Mouse (Mus musculus) embryonic facial prominence, embryonic 10.5 days (tissue): ENCODE results near the gene Cyp2d26. TPM values are rescaled to one million over a fixed set of nuclear protein-coding genes. Genes with fewer than 3 reads are reported as not detected.

ENCODE experiments used
- DNase-seq: peaks from one replicate; pipeline ENCODE4 v3.0.0-alpha.2; 2017; ENCODE audit warnings: low spot score
- H3K27ac ChIP-seq: fragments of 300-500 bp; sonication (generic); replicated peaks from 2 replicates; pipeline ENCODE4 v1.5.1; 2016; ENCODE audit warnings: mild to moderate bottlenecking
- H3K27me3 ChIP-seq: fragments of 300-500 bp; sonication (generic); replicated peaks from 2 replicates; pipeline ENCODE4 v1.6.1; 2016; ENCODE audit warnings: low read depth, mild to moderate bottlenecking; ENCODE audit not compliant: poor library complexity, severe bottlenecking
- H3K36me3 ChIP-seq: fragments of 300-500 bp; sonication (generic); replicated peaks from 2 replicates; pipeline ENCODE4 v1.6.1; 2016; ENCODE audit warnings: mild to moderate bottlenecking, moderate library complexity
- H3K4me1 ChIP-seq: fragments of 300-500 bp; sonication (generic); 2 replicates; pipeline ENCODE4 v1.6.1; 2016
- H3K4me3 ChIP-seq: fragments of 300-500 bp; sonication (generic); 2 replicates; pipeline ENCODE4 v1.5.1; 2016; ENCODE audit warnings: mild to moderate bottlenecking, moderate library complexity
- H3K9me3 ChIP-seq: fragments of 300-500 bp; sonication (generic); 2 replicates; pipeline ENCODE4 v1.6.1; 2016; ENCODE audit warnings: mild to moderate bottlenecking
- WGBS: fragments of 180-500 bp; shearing (Covaris S2); methylation state at CpG from one replicate; pipeline ENCODE4 v1.1.7; 2016; 5-methylcytosine and 5-hydroxymethylcytosine counted together
- polyA plus RNA-seq: library from polyadenylated mRNA; unstranded; fragments of >200 nt; fragmentation: Nextera tagmentation; extraction: Ambion mirVana; gene quantifications from 2 replicates; pipeline ENCODE4 v1.2.1, GENCODE M21; 2016

Cyp2d26 gene
- polyA plus RNA-seq, result not detected in 2 replicates

GRCm38 (mm10) chr15:82794277-82794676, at the start of gene Cyp2d26:
Gene Cyp2d26 (minus strand): TSS chr15:82794294.
- Histone ChIP-seq H3K36me3 (no peaks in the 10 kb centered on the region), H3K27me3 (no peaks in the 10 kb centered on the region), H3K27ac (no peak within 1 kb of the TSS), H3K4me1 (no peaks in the 10 kb centered on the region), H3K4me3 (no peak within 1 kb of the TSS), H3K9me3 (no peaks in the 10 kb centered on the region)
- DNase-seq, result no peak
- WGBS, result 93% methylated on average over 5 of the region's 5 CpGs

GRCm38 (mm10) chr15:82839146-82839545, 45.1 kb upstream of the Cyp2d26 start:
- Histone ChIP-seq H3K36me3 (peaks cover 27% of the 10 kb centered on the region), H3K9me3 (no peaks in the 10 kb centered on the region), H3K4me3 (no peak overlapping the region), H3K4me1 (no peaks in the 10 kb centered on the region), H3K27ac (no peak overlapping the region), H3K27me3 (no peaks in the 10 kb centered on the region)
- WGBS, result 92% methylated on average over 3 of the region's 3 CpGs
- DNase-seq, result no peak

GRCm38 (mm10) chr15:82829917-82830316, 35.8 kb upstream of the Cyp2d26 start:
- no peak for DNase-seq
- Histone ChIP-seq H3K27ac (no peak overlapping the region), H3K36me3 (peaks cover 26% of the 10 kb centered on the region), H3K4me1 (0 out of 2 replicates have a peak, but pooled peaks cover 2% of the 10 kb centered on the region), H3K9me3 (no peaks in the 10 kb centered on the region), H3K4me3 (no peak overlapping the region), H3K27me3 (no peaks in the 10 kb centered on the region)
- 90% methylated on average over 6 of the region's 6 CpGs for WGBS

GRCm38 (mm10) chr15:82825866-82826265, 31.8 kb upstream of the Cyp2d26 start:
- Histone ChIP-seq H3K4me1 (0 out of 2 replicates have a peak, but pooled peaks cover 3% of the 10 kb centered on the region), H3K27ac (no peak overlapping the region), H3K27me3 (no peaks in the 10 kb centered on the region), H3K4me3 (no peak overlapping the region), H3K36me3 (peaks cover 64% of the 10 kb centered on the region), H3K9me3 (no peaks in the 10 kb centered on the region)
- DNase-seq, result no peak

GRCm38 (mm10) chr15:82822347-82822746, 28.3 kb upstream of the Cyp2d26 start:
- no peak overlapping the region for H3K4me3 ChIP-seq
- H3K27me3 ChIP-seq, result no peaks in the 10 kb centered on the region
- H3K4me1 ChIP-seq, result 0 out of 2 replicates have a peak, but pooled peaks cover 2% of the 10 kb centered on the region
- 77% methylated on average over 3 of the region's 4 CpGs for WGBS
- H3K27ac ChIP-seq, result no peak overlapping the region
- no peak for DNase-seq
- no peaks in the 10 kb centered on the region for H3K9me3 ChIP-seq
- peaks cover 67% of the 10 kb centered on the region for H3K36me3 ChIP-seq

GRCm38 (mm10) chr15:82821657-82822056, 27.6 kb upstream of the Cyp2d26 start:
- Histone ChIP-seq H3K4me3 (no peak overlapping the region), H3K4me1 (0 out of 2 replicates have a peak, but pooled peaks cover 2% of the 10 kb centered on the region), H3K27ac (no peak overlapping the region), H3K27me3 (no peaks in the 10 kb centered on the region), H3K9me3 (no peaks in the 10 kb centered on the region), H3K36me3 (peaks cover 68% of the 10 kb centered on the region)
- DNase-seq, result no peak
- WGBS, result 97% methylated on average over 1 of the region's 1 CpGs

GRCm38 (mm10) chr15:82815296-82815695, 21.2 kb upstream of the Cyp2d26 start:
- Histone ChIP-seq H3K36me3 (peaks cover 62% of the 10 kb centered on the region), H3K4me3 (no peak overlapping the region), H3K4me1 (no peaks in the 10 kb centered on the region), H3K9me3 (no peaks in the 10 kb centered on the region), H3K27me3 (no peaks in the 10 kb centered on the region), H3K27ac (no peak overlapping the region)
- WGBS, result 83% methylated on average over 4 of the region's 4 CpGs
- DNase-seq, result no peak

GRCm38 (mm10) chr15:82814806-82815205, 20.7 kb upstream of the Cyp2d26 start:
- H3K4me1 ChIP-seq, result no peaks in the 10 kb centered on the region
- 63% methylated on average over 4 of the region's 4 CpGs for WGBS
- H3K36me3 ChIP-seq, result peaks cover 66% of the 10 kb centered on the region
- H3K9me3 ChIP-seq, result no peaks in the 10 kb centered on the region
- no peak overlapping the region for H3K4me3 ChIP-seq
- DNase-seq, result peak; percentile 65
- no peaks in the 10 kb centered on the region for H3K27me3 ChIP-seq
- no peak overlapping the region for H3K27ac ChIP-seq

GRCm38 (mm10) chr15:82814321-82814720, 20.2 kb upstream of the Cyp2d26 start:
- Histone ChIP-seq H3K27ac (no peak overlapping the region), H3K27me3 (no peaks in the 10 kb centered on the region), H3K4me1 (no peaks in the 10 kb centered on the region), H3K36me3 (peaks cover 71% of the 10 kb centered on the region), H3K9me3 (no peaks in the 10 kb centered on the region), H3K4me3 (no peak overlapping the region)
- no peak for DNase-seq
- WGBS, result 91% methylated on average over 7 of the region's 7 CpGs

- Histone ChIP-seq H3K27ac (no peak overlapping the region), H3K4me3 (no peak overlapping the region), H3K4me1 (peaks cover 3% of the 10 kb centered on the region; the same call in 1 of the 2 replicates), H3K9me3 (no peaks in the 10 kb centered on the region), H3K27me3 (no peaks in the 10 kb centered on the region), H3K36me3 (peaks cover 57% of the 10 kb centered on the region)
- no peak for DNase-seq
- 90% methylated on average over 1 of the region's 1 CpGs for WGBS
Observed at GRCm38 (mm10) chr15:82810556-82810955, 16.5 kb upstream of the Cyp2d26 start.

GRCm38 (mm10) chr15:82809511-82809910, 15.4 kb upstream of the Cyp2d26 start:
- Histone ChIP-seq H3K4me3 (no peak overlapping the region), H3K27ac (no peak overlapping the region), H3K27me3 (no peaks in the 10 kb centered on the region), H3K9me3 (no peaks in the 10 kb centered on the region), H3K36me3 (peaks cover 49% of the 10 kb centered on the region), H3K4me1 (peaks cover 3% of the 10 kb centered on the region; the same call in 1 of the 2 replicates)
- no peak for DNase-seq
- 84% methylated on average over 6 of the region's 6 CpGs for WGBS

GRCm38 (mm10) chr15:82806969-82807763, 13.1 kb upstream of the Cyp2d26 start:
- Histone ChIP-seq H3K9me3 (no peaks in the 10 kb centered on the region), H3K27me3 (no peaks in the 10 kb centered on the region), H3K4me1 (peaks cover 3% of the 10 kb centered on the region; the same call in 1 of the 2 replicates), H3K4me3 (no peak overlapping the region), H3K27ac (no peak overlapping the region), H3K36me3 (peaks cover 29% of the 10 kb centered on the region)
- 85% methylated on average over 5 of the region's 5 CpGs for WGBS
- DNase-seq, result no peak
